Mouse (Mus musculus) kidney, embryonic 15.5 days (tissue): ENCODE data around the gene Ttc21a. TPM values are rescaled to one million over a fixed set of nuclear protein-coding genes. Genes with fewer than 3 reads are reported as not detected.

Experiments used
- ATAC-seq: fragments of 200-750 bp; cut with Nextera tagmentation; replicated peaks from 2 replicates; pipeline ENCODE4 v1.8.0; 2017; ENCODE audit warnings: moderate TSS enrichment; ENCODE audit not compliant: low FRiP score
- H3K27ac ChIP-seq: fragments of 300-500 bp; sonication (generic); 2 replicates; pipeline ENCODE4 v1.5.1; 2015; ENCODE audit warnings: mild to moderate bottlenecking, inconsistent platforms
- H3K27me3 ChIP-seq: fragments of 300-500 bp; sonication (generic); 2 replicates; pipeline ENCODE4 v1.6.1; 2015; ENCODE audit warnings: inconsistent platforms
- H3K36me3 ChIP-seq: fragments of 300-500 bp; sonication (generic); 2 replicates; pipeline ENCODE4 v1.6.1; 2015; ENCODE audit warnings: inconsistent platforms
- H3K4me1 ChIP-seq: fragments of 300-500 bp; sonication (generic); 2 replicates; pipeline ENCODE4 v1.6.1; 2015; ENCODE audit warnings: inconsistent platforms
- H3K4me2 ChIP-seq: fragments of 300-500 bp; sonication (generic); 2 replicates; pipeline ENCODE4 v1.6.1; 2015; ENCODE audit warnings: moderate library complexity, mild to moderate bottlenecking, inconsistent platforms
- H3K4me3 ChIP-seq: fragments of 300-500 bp; sonication (generic); replicated peaks from 2 replicates; pipeline ENCODE4 v1.5.1; 2015; ENCODE audit warnings: mild to moderate bottlenecking, inconsistent platforms
- H3K9ac ChIP-seq: fragments of 300-500 bp; sonication (generic); 2 replicates; pipeline ENCODE4 v1.6.1; 2015; ENCODE audit warnings: mild to moderate bottlenecking, inconsistent platforms
- H3K9me3 ChIP-seq: fragments of 300-500 bp; sonication (generic); replicated peaks from 2 replicates; pipeline ENCODE4 v1.6.1; 2016; ENCODE audit warnings: inconsistent platforms
- WGBS: fragments of 180-500 bp; shearing (Covaris S2); methylation state at CpG from one replicate; pipeline ENCODE4 v1.1.7; 2015; ENCODE audit warnings: mixed read lengths; 5-methylcytosine and 5-hydroxymethylcytosine counted together
- polyA plus RNA-seq: library from polyadenylated mRNA; unstranded; fragments of >200 nt; fragmentation: Nextera tagmentation; extraction: Ambion mirVana; gene quantifications from 2 replicates; pipeline ENCODE4 v1.2.1, GENCODE M21; 2015

Gene Ttc21a
- polyA plus RNA-seq, 1 experiment from 2014 or later: 0.29 TPM

DNA sequence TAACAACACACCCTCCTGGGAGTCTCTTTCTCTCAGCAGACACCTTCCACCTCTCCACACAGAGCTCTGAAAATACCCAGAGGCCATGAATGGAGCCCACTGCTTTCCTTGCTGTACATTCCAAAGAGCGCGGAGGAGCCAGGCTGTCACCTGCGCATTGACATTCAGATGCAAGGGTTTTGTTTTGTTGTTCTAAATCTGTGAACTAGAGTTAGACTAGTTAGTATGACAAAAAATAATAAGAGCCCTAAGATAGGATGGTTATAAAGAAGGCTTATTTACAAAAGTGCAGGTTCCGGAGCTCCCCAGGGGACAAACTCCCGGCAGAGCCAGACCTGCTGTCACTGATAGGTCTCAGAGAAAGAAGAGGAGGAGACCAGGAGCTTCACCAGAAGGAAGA, 53.9 kb downstream of the Ttc21a start:
- Histone ChIP-seq H3K36me3 (no peaks in the 10 kb centered on the region), H3K27me3 (peaks cover 14% of the 10 kb centered on the region), H3K9me3 (no peaks in the 10 kb centered on the region), H3K9ac (no peak overlapping the region), H3K4me3 (no peak overlapping the region), H3K27ac (no peak overlapping the region), H3K4me2 (no peak overlapping the region), H3K4me1 (0 out of 2 replicates have a peak, but pooled peaks cover under 1% of the 10 kb centered on the region)
- ATAC-seq: no peak
- 32% methylated on average over 5 of the region's 5 CpGs for WGBS

DNA sequence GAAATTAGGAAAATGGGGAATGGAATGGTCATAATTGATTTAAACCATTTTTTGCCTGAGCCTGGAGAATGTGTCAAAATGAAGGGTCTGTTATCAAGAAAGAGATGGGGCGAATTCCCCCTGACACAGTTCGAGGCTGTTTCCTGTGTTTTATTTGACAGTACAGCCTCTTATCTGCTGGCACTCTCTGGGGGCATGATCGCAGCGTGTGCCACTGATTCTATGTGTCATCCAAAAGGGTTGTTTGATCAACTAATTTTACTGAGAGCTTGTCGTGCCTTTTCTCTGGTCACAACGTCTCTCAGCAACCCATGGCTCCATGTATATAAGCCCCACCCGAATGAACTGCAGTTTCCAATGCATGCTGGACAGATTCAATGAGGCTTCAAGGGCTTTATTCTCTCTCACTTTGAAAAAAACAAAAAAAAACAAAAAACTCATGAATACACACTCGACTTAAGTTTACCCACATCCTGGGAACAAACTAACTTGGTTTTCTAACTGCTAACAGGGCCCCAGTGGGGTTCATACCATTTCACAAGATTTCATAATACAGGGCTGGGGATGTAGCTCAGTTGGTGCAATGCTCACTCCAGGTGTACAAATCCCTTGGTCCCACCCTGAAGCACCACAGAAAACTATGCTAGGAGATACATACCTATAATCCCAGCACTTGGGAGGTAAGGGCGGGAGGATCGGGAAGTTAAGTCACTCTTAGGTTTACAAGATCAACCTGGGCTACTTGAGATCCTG, 55.9 kb downstream of the Ttc21a start:
- no peak for ATAC-seq
- Histone ChIP-seq H3K9ac (no peak overlapping the region), H3K27ac (no peak overlapping the region), H3K4me3 (no peak overlapping the region), H3K4me1 (no peaks in the 10 kb centered on the region), H3K4me2 (no peak overlapping the region), H3K9me3 (no peaks in the 10 kb centered on the region), H3K27me3 (peaks cover 14% of the 10 kb centered on the region), H3K36me3 (no peaks in the 10 kb centered on the region)
- WGBS: 72% methylated on average over 10 of the region's 10 CpGs

DNA sequence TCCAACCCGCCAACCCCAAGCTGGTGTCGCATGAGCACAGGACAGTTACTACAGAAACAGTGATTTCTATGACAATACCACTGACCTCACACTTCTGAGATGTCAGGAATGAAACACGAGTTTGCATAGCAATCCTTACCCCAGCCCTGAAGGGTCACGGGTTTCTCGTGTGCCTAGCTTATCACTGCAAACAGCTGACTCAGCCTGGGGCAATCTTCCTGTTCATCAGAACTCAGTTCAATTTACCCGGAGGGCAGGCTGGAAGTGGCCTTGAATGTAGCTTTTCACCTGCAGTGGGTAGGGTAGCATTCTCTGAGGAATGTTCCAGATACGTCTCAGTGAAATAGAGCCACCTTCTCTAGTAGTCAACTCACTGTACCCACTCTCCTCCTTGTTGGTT, 56.8 kb downstream of the Ttc21a start:
- H3K9ac ChIP-seq: no peak overlapping the region
- H3K4me1 ChIP-seq: no peaks in the 10 kb centered on the region
- H3K4me2 ChIP-seq: no peak overlapping the region
- ATAC-seq: no peak
- peaks cover 14% of the 10 kb centered on the region for H3K27me3 ChIP-seq
- no peak overlapping the region for H3K4me3 ChIP-seq
- no peaks in the 10 kb centered on the region for H3K9me3 ChIP-seq
- 71% methylated on average over 7 of the region's 7 CpGs for WGBS
- no peaks in the 10 kb centered on the region for H3K36me3 ChIP-seq
- no peak overlapping the region for H3K27ac ChIP-seq

DNA sequence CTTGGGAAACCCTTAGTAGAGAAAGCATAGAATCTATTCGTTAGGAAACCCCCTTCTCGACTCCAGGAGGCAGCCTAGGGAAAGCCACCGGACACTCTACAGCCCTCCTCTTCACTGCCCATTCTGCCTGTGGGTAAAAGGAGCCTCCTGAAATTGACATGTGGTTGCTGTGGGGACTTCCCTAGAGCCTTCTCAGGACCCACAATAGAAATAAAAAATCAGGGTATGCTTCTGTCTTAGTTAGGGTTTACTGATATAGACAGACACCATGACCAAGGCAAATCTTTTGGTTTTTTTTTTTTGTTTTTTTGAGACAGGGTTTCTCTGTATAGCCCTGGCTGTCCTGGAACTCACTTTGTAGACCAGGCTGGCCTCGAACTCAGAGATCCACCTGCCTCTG, 58.7 kb downstream of the Ttc21a start:
- H3K9me3 ChIP-seq: no peaks in the 10 kb centered on the region
- H3K9ac ChIP-seq: no peak overlapping the region
- H3K27me3 ChIP-seq: peaks cover 14% of the 10 kb centered on the region
- no peaks in the 10 kb centered on the region for H3K36me3 ChIP-seq
- H3K27ac ChIP-seq: no peak overlapping the region
- H3K4me3 ChIP-seq: no peak overlapping the region
- H3K4me1 ChIP-seq: 0 out of 2 replicates have a peak, but pooled peaks cover 2% of the 10 kb centered on the region
- 90% methylated on average over 4 of the region's 4 CpGs for WGBS
- H3K4me2 ChIP-seq: no peak overlapping the region
- ATAC-seq: no peak

DNA sequence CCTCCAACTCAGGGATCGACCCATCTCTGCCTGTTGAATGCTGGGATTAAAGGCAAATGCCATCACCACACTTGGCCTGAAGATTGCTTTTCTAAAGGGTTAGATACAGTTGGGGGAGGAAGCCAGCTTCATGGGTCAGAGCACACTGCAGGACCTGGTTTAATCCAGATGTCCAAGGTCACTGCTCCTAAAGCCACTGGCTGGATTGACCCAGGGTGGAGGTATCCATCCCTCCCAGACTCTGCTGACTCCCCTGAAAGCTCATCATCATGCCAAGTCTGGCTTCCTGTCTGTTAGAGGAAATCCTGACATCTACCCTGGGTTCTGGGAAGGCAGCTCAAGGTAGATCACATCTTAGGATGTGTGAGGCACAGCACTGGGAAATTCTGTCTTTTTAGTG, 61.4 kb downstream of the Ttc21a start:
- Histone ChIP-seq H3K36me3 (no peaks in the 10 kb centered on the region), H3K4me1 (peaks cover 14% of the 10 kb centered on the region), H3K9ac (no peak overlapping the region), H3K27ac (no peak overlapping the region), H3K4me3 (no peak overlapping the region), H3K4me2 (no peak overlapping the region), H3K27me3 (no peaks in the 10 kb centered on the region), H3K9me3 (no peaks in the 10 kb centered on the region)
- 70% methylated on average over 1 of the region's 1 CpGs for WGBS
- no peak for ATAC-seq

DNA sequence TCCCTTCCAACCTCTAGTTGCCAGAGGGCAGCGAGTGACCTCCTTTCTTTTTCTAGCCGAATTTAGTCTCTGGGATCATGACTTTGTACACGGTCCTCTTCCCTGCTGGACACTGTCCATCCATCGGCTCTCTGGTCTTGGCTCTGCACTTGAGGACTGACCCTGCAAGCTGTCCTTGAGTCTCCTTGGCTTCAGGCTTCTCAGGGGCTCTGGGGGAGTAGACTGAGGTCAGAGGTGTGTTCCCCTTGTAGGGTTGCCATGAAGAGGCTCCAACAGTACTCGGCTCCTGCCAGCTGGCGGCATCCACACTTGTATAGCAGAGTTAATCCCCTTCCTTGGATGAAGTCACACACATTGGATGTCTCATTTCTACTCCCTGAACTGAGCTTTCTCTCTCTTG, 62.2 kb downstream of the Ttc21a start:
- Histone ChIP-seq H3K4me2 (no peak overlapping the region), H3K4me1 (peaks cover 14% of the 10 kb centered on the region), H3K4me3 (no peak overlapping the region), H3K27ac (no peak overlapping the region), H3K36me3 (no peaks in the 10 kb centered on the region), H3K27me3 (no peaks in the 10 kb centered on the region), H3K9me3 (no peaks in the 10 kb centered on the region), H3K9ac (no peak overlapping the region)
- 71% methylated on average over 6 of the region's 6 CpGs for WGBS
- ATAC-seq: no peak

DNA sequence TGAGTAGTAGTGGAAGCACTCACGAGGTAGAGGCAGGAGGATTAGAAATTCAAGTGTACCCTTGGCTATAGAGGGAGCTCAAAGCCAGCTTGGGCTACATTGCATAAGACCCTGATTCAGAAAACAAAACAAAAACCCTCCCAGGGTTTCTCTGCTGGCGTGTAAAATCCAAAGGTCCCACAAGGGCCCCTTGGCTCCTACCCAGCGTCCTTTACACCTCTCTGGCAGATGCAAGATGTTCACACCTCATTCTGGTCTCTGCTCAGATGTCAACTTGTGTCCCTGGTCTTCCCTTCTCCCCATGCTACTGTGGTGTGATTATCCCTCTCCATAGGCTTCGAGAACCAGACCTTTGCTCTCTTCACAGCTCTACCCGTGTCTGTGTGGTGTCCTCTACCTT, 63.4 kb downstream of the Ttc21a start:
- Histone ChIP-seq H3K36me3 (no peaks in the 10 kb centered on the region), H3K9ac (no peak overlapping the region), H3K4me3 (no peak overlapping the region), H3K27me3 (no peaks in the 10 kb centered on the region), H3K27ac (no peak overlapping the region), H3K9me3 (no peaks in the 10 kb centered on the region), H3K4me1 (peaks cover 14% of the 10 kb centered on the region), H3K4me2 (no peak overlapping the region)
- 69% methylated on average over 5 of the region's 5 CpGs for WGBS
- no peak for ATAC-seq

DNA sequence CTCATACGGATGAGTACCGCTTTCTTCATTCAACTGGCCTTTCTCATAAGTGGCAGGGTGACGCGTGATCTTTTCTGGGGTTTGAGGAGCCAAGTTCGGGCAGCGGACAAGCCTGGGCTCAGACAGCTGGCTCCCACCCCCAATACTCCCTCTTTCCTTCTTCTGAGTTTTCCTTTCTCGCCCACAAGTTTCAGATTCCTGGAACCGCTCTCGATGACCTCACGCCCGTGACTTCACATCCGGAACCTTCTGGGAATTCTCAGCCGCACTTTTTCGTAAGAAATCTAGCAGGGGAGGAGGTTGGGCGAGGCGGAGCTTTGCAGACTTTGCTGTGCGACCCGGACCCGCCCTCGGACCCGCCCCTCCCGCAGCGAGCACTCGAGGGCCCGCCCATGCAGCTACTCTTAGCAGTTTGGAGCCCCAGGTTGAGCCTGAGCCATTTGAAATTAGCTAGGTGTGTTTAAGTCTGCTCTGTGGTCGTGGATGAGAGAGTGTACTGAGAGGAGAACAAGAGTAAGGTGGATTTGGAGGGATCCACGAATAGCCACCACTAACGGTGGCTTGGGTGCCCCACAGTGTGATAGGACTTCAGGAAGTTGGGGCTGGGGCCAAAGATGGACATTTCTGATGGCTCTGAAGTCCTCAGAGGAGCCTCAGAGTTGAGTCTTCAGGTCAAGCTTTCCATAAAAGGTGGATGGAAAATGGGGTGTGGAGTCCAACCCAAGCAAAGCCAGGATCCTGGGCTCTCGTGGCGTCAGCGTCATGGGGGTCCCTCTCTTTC, 64.7 kb downstream of the Ttc21a start:
- H3K27ac ChIP-seq: peak overlapping the region; percentile 88
- 8% methylated on average over 31 of the region's 31 CpGs for WGBS
- H3K9me3 ChIP-seq: no peaks in the 10 kb centered on the region
- H3K27me3 ChIP-seq: no peaks in the 10 kb centered on the region
- peak overlapping the region; percentile 47 for H3K4me3 ChIP-seq
- no peaks in the 10 kb centered on the region for H3K36me3 ChIP-seq
- H3K9ac ChIP-seq: peak overlapping the region; percentile 57
- ATAC-seq: peak; percentile 95
- peaks cover 17% of the 10 kb centered on the region for H3K4me1 ChIP-seq
- peak overlapping the region; percentile 74 for H3K4me2 ChIP-seq

DNA sequence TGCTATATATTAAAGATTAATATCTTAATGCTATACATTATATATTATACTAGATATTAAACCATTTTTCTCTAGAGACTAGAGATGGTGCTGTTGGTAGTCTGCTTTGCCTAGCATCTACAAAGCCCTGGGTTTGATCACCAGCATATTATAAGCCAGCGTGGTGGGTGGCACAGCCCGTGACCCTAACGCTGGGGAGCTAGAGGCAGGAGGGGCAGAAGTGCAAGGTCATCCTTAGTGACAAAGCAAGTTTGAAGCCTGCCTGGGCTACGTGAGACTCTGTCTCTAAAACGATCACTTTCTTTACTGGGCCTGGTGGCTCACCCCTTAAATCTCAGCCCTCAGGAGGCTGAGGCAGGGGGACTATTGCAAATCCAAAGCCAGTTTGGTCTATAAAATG, 65.5 kb downstream of the Ttc21a start:
- ATAC-seq: no peak
- H3K36me3 ChIP-seq: no peaks in the 10 kb centered on the region
- 83% methylated on average over 5 of the region's 5 CpGs for WGBS

DNA sequence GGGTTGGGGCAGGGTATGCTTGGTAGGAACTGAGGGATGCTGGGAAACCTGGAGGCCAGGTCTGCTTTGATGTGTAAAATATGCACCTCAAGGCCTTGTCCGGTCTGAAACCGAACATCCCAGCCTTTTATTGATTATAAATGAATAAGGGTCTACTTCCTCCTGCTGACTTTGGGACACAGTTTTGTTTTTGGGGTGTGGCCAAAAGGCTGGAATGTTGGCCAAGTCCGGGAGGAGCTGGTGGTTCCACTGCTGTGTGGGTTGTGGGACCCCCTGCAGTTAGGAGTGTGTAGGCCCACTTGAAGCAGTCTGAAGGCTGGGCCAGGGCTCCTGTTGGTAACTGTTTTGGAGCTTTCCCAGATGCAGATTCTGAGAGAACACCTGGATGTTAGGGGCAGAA, 68.5 kb downstream of the Ttc21a start:
- Histone ChIP-seq H3K27me3 (no peaks in the 10 kb centered on the region), H3K4me1 (peaks cover 21% of the 10 kb centered on the region), H3K4me3 (no peak overlapping the region), H3K9ac (no peak overlapping the region), H3K36me3 (no peaks in the 10 kb centered on the region), H3K9me3 (no peaks in the 10 kb centered on the region), H3K4me2 (no peak overlapping the region), H3K27ac (no peak overlapping the region)
- no peak for ATAC-seq
- WGBS: 56% methylated on average over 3 of the region's 3 CpGs

More for the DNA sequence above, 65.5 kb downstream of the Ttc21a start:
- H3K9ac ChIP-seq: no peak overlapping the region
- no peaks in the 10 kb centered on the region for H3K9me3 ChIP-seq
- peaks cover 17% of the 10 kb centered on the region for H3K4me1 ChIP-seq
- H3K27me3 ChIP-seq: no peaks in the 10 kb centered on the region
- H3K27ac ChIP-seq: no peak overlapping the region
- H3K4me2 ChIP-seq: no peak overlapping the region
- H3K4me3 ChIP-seq: no peak overlapping the region

DNA sequence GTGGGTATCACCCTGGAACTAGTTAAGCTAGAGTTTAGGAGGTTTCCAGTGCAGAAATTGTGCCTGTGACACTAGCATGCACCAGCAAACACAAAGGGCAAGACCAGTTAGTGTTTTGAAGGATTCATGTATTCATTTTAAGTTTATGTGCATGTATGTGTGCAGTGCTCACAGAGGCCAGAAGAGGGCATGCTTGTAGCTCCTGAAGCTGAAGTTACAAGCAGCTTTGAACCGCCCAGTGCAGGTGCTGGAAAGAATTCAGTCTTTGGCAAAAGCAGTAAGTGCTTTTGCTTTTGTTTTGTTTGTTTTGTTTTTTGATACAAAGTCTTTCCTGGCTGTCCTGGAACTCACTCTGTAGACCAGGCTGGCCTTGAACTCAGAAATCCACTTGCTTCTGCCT, 70.4 kb downstream of the Ttc21a start:
- no peak overlapping the region for H3K4me3 ChIP-seq

DNA sequence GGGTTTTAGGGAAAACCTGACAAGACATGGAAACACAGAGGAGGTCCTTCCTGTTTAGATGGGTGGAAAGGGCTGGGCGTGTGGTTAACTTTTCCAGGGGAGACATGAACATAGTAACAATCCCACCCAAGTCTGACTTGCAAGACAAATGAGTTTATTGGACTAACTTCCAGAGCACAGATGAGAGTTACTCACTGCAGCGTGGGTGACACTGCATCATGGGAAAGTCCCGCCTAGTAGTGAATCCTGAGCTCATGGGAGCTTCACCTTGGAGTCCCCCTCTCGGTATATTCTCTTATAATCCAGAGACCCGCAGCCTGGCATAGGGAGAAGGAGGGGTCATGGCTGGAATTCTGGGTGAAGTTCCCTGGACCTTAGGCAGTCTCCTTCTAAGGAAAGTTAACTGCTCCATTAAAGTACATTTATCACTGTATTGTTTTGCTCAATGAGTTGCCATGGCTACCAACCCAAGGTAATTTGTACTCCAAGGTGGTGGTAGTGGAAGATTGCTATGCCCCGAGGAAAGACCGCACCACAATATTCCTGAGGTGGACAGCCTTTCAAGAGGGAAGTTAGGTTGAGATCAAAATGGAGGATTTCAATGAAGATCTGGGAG, 71.9 kb downstream of the Ttc21a start:
- Histone ChIP-seq H3K9ac (no peak overlapping the region), H3K4me2 (no peak overlapping the region), H3K4me1 (peaks cover 17% of the 10 kb centered on the region), H3K4me3 (no peak overlapping the region), H3K9me3 (no peaks in the 10 kb centered on the region), H3K36me3 (no peaks in the 10 kb centered on the region), H3K27ac (no peak overlapping the region), H3K27me3 (peaks cover 9% of the 10 kb centered on the region; the same call in 1 of the 2 replicates)
- 67% methylated on average over 7 of the region's 7 CpGs for WGBS
- ATAC-seq: no peak

More for the DNA sequence above, 70.4 kb downstream of the Ttc21a start:
- H3K9ac ChIP-seq: no peak overlapping the region
- H3K4me2 ChIP-seq: no peak overlapping the region
- peaks cover 17% of the 10 kb centered on the region for H3K4me1 ChIP-seq
- peaks cover 6% of the 10 kb centered on the region; the same call in 1 of the 2 replicates for H3K27me3 ChIP-seq
- WGBS: 100% methylated on average over 1 of the region's 1 CpGs
- H3K36me3 ChIP-seq: no peaks in the 10 kb centered on the region
- no peaks in the 10 kb centered on the region for H3K9me3 ChIP-seq
- no peak for ATAC-seq
- H3K27ac ChIP-seq: no peak overlapping the region
